Mouse (Mus musculus): ENCODE measurements around the gene Mgat4d.

Mgat4d gene

GRCm38 (mm10) chr8:83348263-83348662 is at the start of gene Mgat4d:
Gene Mgat4d, plus strand, starts transcription at chr8:83348471.
- 83% methylated on average over 18 of the region's 18 CpGs for whole genome bisulfite sequencing

- WGBS = 41% methylated on average over 1 of the region's 1 CpGs
Observed at GRCm38 (mm10) chr8:83300135-83300534, 48.1 kb upstream of the Mgat4d start.

- WGBS = 93% methylated on average over 1 of the region's 1 CpGs
Observed at GRCm38 (mm10) chr8:83304946-83305345, 43.3 kb upstream of the Mgat4d start.

- 78% methylated on average over 6 of the region's 6 CpGs for WGBS
Observed at GRCm38 (mm10) chr8:83309836-83310235, 38.4 kb upstream of the Mgat4d start.

- WGBS = 82% methylated on average over 4 of the region's 4 CpGs
Observed at GRCm38 (mm10) chr8:83315084-83315483, 33.2 kb upstream of the Mgat4d start.

- 84% methylated on average over 2 of the region's 2 CpGs for WGBS
Observed at GRCm38 (mm10) chr8:83315691-83316090, 32.6 kb upstream of the Mgat4d start.

GRCm38 (mm10) chr8:83320543-83320942 is 27.7 kb upstream of the Mgat4d start:
- 90% methylated on average over 3 of the region's 3 CpGs for WGBS

- WGBS = 94% methylated on average over 6 of the region's 6 CpGs
Observed at GRCm38 (mm10) chr8:83322374-83322773, 25.9 kb upstream of the Mgat4d start.

GRCm38 (mm10) chr8:83323056-83323455 is 25.2 kb upstream of the Mgat4d start:
- 94% methylated on average over 2 of the region's 2 CpGs for WGBS

GRCm38 (mm10) chr8:83327889-83328288 is 20.4 kb upstream of the Mgat4d start:
- 66% methylated on average over 5 of the region's 5 CpGs for WGBS

GRCm38 (mm10) chr8:83331567-83331898 is 16.7 kb upstream of the Mgat4d start:
- WGBS = 5% methylated on average over 7 of the region's 7 CpGs

GRCm38 (mm10) chr8:83331899-83332697 is 16.2 kb upstream of the Mgat4d start, which contains the start of gene Elmod2:
Gene Elmod2, minus strand, starts transcription at chr8:83332486.
- under 1% methylated on average over 85 of the region's 85 CpGs for WGBS

- 19% methylated on average over 7 of the region's 7 CpGs for WGBS
Observed at GRCm38 (mm10) chr8:83332864-83333263, 15.4 kb upstream of the Mgat4d start.

GRCm38 (mm10) chr8:83342076-83342475 is 6.2 kb upstream of the Mgat4d start:
- WGBS = 93% methylated on average over 3 of the region's 3 CpGs

- 91% methylated on average over 2 of the region's 2 CpGs for whole genome bisulfite sequencing
Observed at GRCm38 (mm10) chr8:83351315-83351714, 3.0 kb downstream of the Mgat4d start.

GRCm38 (mm10) chr8:83363156-83363769 is 15.0 kb downstream of the Mgat4d start:
- 84% methylated on average over 7 of the region's 7 CpGs for WGBS

- WGBS = 81% methylated on average over 4 of the region's 4 CpGs
Observed at GRCm38 (mm10) chr8:83380141-83380540, 31.9 kb downstream of the Mgat4d start.

- WGBS = 86% methylated on average over 2 of the region's 2 CpGs
Observed at GRCm38 (mm10) chr8:83381016-83381415, 32.7 kb downstream of the Mgat4d start.

GRCm38 (mm10) chr8:83382850-83383249 is 34.6 kb downstream of the Mgat4d start:
- WGBS = 48% methylated on average over 2 of the region's 2 CpGs

GRCm38 (mm10) chr8:83389316-83390005 is 41.2 kb downstream of the Mgat4d start, which contains the start of gene Clgn:
Gene Clgn, plus strand, starts transcription at chr8:83389867.
- 4% methylated on average over 41 of the region's 41 CpGs for WGBS

- 5% methylated on average over 14 of the region's 14 CpGs for WGBS
Observed at GRCm38 (mm10) chr8:83390006-83390701, 41.9 kb downstream of the Mgat4d start.

- 65% methylated on average over 1 of the region's 1 CpGs for WGBS
Observed at GRCm38 (mm10) chr8:83392521-83392920, 44.2 kb downstream of the Mgat4d start.

Data from cerebral cortex, adult 2 months (tissue).